Mouse (Mus musculus): Measurements from ENCODE around the gene Tns4. TPM values are rescaled to one million over a fixed set of nuclear protein-coding genes. Genes with fewer than 3 reads are reported as not detected.

The Tns4 gene
- polyA plus RNA-seq, 1 experiment from 2014 or later = not detected

GRCm38 (mm10) chr11:99019844-99020243 lies 69.3 kb downstream of the Tns4 start:
- H3K4me2 ChIP-seq (replicated peaks) = no peak overlapping the region
- H3K9me3 ChIP-seq = no peaks in the 10 kb centered on the region
- H3K36me3 ChIP-seq = peaks cover 11% of the 10 kb centered on the region
- no peak overlapping the region for H3K9ac ChIP-seq (replicated peaks)
- H3K27me3 ChIP-seq = no peaks in the 10 kb centered on the region
- no peak overlapping the region for H3K4me3 ChIP-seq
- H3K27ac ChIP-seq (replicated peaks) = no peak overlapping the region
- ATAC-seq (replicated peaks) = no peak
- H3K4me1 ChIP-seq = peaks cover 19% of the 10 kb centered on the region
- whole genome bisulfite sequencing = 94% methylated on average over 6 of the region's 6 CpGs

Other genes starting within 250 kb of the Tns4 start
- 4.4 and 5.1 TPM in 2 replicates for gene Wipf2, start 225.7 kb downstream of the Tns4 start, polyA plus RNA-seq (2015; fragmentation: Nextera tagmentation; extraction: Ambion mirVana)
- 11.2 and 12.1 TPM in 2 replicates for gene Cdc6, start 181.5 kb downstream of the Tns4 start, polyA plus RNA-seq (2015; fragmentation: Nextera tagmentation; extraction: Ambion mirVana)
- gene Rara, start 161.5 kb downstream of the Tns4 start, polyA plus RNA-seq (2015; fragmentation: Nextera tagmentation; extraction: Ambion mirVana) = 9.2 and 9.9 TPM in 2 replicates
- gene Gjd3, start 106.3 kb downstream of the Tns4 start, polyA plus RNA-seq (2015; fragmentation: Nextera tagmentation; extraction: Ambion mirVana) = 0.62 and 0.84 TPM in 2 replicates
- 126 and 141 TPM in 2 replicates for gene Top2a, start 65.1 kb downstream of the Tns4 start, polyA plus RNA-seq (2015; fragmentation: Nextera tagmentation; extraction: Ambion mirVana)
- 138 and 142 TPM in 2 replicates for gene Igfbp4, start 48.1 kb downstream of the Tns4 start, polyA plus RNA-seq (2015; fragmentation: Nextera tagmentation; extraction: Ambion mirVana)
- gene Ccr7, start 65.8 kb upstream of the Tns4 start, polyA plus RNA-seq (2015; fragmentation: Nextera tagmentation; extraction: Ambion mirVana) = not detected in 2 replicates
- gene Smarce1, start 141.7 kb upstream of the Tns4 start, polyA plus RNA-seq (2015; fragmentation: Nextera tagmentation; extraction: Ambion mirVana) = 366 and 381 TPM in 2 replicates
- gene Krt222, start 154.8 kb upstream of the Tns4 start, polyA plus RNA-seq (2015; fragmentation: Nextera tagmentation; extraction: Ambion mirVana) = 2.3 and 3.3 TPM in 2 replicates
- not detected in 2 replicates for gene Krt24, start 196.0 kb upstream of the Tns4 start, polyA plus RNA-seq (2015; fragmentation: Nextera tagmentation; extraction: Ambion mirVana)
- gene Krt25, start 233.6 kb upstream of the Tns4 start, polyA plus RNA-seq (2015; fragmentation: Nextera tagmentation; extraction: Ambion mirVana) = 0.08 and 0.09 TPM in 2 replicates
- not detected in 2 replicates for gene Krt26, start 248.7 kb upstream of the Tns4 start, polyA plus RNA-seq (2015; fragmentation: Nextera tagmentation; extraction: Ambion mirVana)

Measured in forebrain, embryonic 15.5 days (tissue).